Mouse (Mus musculus): ENCODE data around the gene Insl6.
A peak's percentile ranks its signal among the peaks of the same experiment; 100 is the strongest.

Insl6 gene

DNA sequence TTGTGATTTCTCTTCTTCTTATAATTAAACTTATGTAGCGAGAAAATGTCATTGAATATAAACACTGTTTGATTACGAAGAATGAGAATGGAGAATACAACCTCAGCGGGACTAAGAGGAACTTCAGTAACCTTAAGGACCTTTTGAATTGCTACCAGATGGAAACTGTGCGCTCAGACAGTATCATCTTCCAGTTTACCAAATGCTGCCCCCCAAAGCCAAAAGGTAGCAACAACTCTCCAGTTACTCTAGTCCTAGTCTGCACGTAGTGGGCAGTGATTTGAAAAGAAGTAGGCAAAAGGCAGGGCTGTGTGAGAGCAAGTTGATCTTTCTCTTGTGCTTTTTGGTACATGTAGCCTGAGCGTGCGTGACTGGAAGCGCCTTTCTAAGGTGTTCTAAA lies 37.3 kb downstream of the Insl6 start:
- ATAC-seq (ENCODE audit: low TSS enrichment), result no peak

- peak; percentile 89 for ATAC-seq (ENCODE audit: low TSS enrichment)
These were observed 39.7 kb downstream of the Insl6 start for GRCm38 (mm10) chr19:29285451-29285869.

DNA sequence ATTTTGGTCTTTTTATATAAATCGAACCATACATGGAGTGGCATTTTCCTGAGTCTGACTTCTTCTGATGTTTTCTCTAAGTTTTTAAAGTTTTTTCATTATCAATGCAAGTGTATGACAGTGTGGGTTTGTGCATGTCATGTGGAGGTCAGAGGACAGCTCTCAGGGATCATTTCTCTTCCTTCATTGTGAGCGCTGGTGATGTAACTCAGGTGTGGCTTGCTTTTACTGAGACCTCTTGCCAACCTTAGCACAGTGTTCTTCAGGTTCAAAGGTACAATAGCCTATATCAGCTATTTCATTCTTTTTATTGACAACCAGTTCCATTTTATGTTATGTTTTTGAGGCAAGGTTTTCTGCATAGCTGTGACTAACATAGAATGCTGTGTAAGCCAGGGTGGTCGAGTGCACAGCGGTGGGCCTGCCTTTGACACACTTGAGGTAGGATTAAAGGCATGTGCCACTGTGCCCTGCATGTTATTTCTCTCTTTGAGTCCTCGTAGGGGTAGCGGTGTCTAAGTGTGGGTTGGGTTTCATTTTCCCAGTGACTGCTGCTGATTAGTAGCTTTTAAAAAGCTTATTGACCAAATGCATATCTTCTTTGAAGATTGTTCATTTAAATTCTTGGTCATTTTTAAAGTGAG lies 46.1 kb downstream of the Insl6 start:
- ATAC-seq (ENCODE audit: low TSS enrichment), result no peak

GRCm38 (mm10) chr19:29276414-29276813 lies 48.7 kb downstream of the Insl6 start:
- no peak for ATAC-seq (ENCODE audit: low TSS enrichment)

GRCm38 (mm10) chr19:29272011-29272809 lies 52.9 kb downstream of the Insl6 start:
- ATAC-seq (ENCODE audit: low TSS enrichment), result no peak
